17 mouse cellular contexts compared by ENCODE assay signal in the genomic region with DNA sequence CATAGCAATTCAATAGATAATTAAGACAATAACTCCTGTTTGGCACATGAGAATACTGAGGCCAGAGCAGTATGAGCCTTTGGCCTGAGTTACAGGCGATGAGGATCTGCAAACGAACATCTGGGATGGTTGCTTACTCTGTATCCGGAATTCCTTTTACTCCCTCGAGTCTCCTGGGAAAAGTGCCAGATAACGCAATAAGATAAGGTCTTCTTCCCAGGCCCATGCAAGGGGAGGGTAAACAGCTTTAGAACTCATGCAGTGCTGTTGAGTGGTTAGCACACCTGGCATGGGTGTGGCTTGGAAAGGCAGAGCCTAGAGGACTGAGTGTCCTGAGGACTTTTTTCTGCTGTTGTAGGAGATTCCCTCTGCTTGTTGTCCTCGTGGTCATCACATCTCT.
DNase-seq lines count a peak whose midpoint lies in the region; ATAC-seq lines count a peak whose summit lies in the region.
"Had no signal": no experiment of that assay in that cellular context is flagged by ENCODE, and none has a peak within 500 bp of the region (broad histone marks: within the 10 kb centered on the region; RNA-seq: fewer than 3 reads in every experiment).

No protein-coding gene starts in this region.

- H3K4me1 ChIP-seq in lung, embryonic 16.5 days (replicated peaks; ENCODE audit: control insufficient read depth, insufficient read depth, low read length), result no peaks in the 10 kb centered on the region
- H3K4me1 ChIP-seq: embryonic facial prominence, embryonic 13.5 days; forebrain, embryonic 15.5 days; neural tube, embryonic 15.5 days had no signal

- H3K4me3 ChIP-seq in lung, embryonic 16.5 days (ENCODE audit: low read length), result no peak overlapping the region
- H3K4me3 ChIP-seq: embryonic facial prominence, embryonic 13.5 days; forebrain, embryonic 15.5 days; neural tube, embryonic 15.5 days had no signal

- peak; percentile 47; the same call in 1 of the 2 replicates for ATAC-seq in lung, embryonic 16.5 days (ENCODE audit: low read depth)
- no peak for ATAC-seq in frontal cortex, adult (ENCODE audit: low TSS enrichment)
- ATAC-seq: activated CD4-positive, CD25-positive, alpha-beta regulatory T cell, adult 4 months; forebrain, embryonic 15.5 days had no signal

- no peaks in the 10 kb centered on the region for H3K27me3 ChIP-seq in lung, embryonic 16.5 days (ENCODE audit: control insufficient read depth, insufficient read depth, low read depth, low read length)
- H3K27me3 ChIP-seq: embryonic facial prominence, embryonic 13.5 days; forebrain, embryonic 15.5 days; neural tube, embryonic 15.5 days had no signal

- 22% methylated on average over 6 of the region's 6 CpGs for WGBS in lung, embryonic 16.5 days

- H3K27ac ChIP-seq in lung, embryonic 16.5 days (ENCODE audit: low read length), result no peak overlapping the region
- H3K27ac ChIP-seq: embryonic facial prominence, embryonic 13.5 days; forebrain, embryonic 15.5 days; neural tube, embryonic 15.5 days had no signal

- peak; percentile 95 for DNase-seq in heart, adult 11 months
- DNase-seq in heart, postnatal 4 days, result no peak
- no peak for DNase-seq in lung, postnatal 4 days
- DNase-seq in gastrocnemius, postnatal 36 days, result peak; percentile 13 to 21
- peak; percentile 0 for DNase-seq in lung, postnatal 36 days
- no peak for DNase-seq in cerebellum, adult 9-11 months
- DNase-seq: cerebellum, adult 9-10 months; kidney, postnatal 4 days; right cerebral cortex, postnatal 25 days; thymus, postnatal 25 days had no signal

- no peak overlapping the region for H3K9ac ChIP-seq in lung, embryonic 16.5 days (ENCODE audit: low read length)
- H3K9ac ChIP-seq: embryonic facial prominence, embryonic 13.5 days; forebrain, embryonic 15.5 days; neural tube, embryonic 15.5 days had no signal

- H3K4me2 ChIP-seq in lung, embryonic 16.5 days (ENCODE audit: low read depth, low read length), result no peak overlapping the region
- H3K4me2 ChIP-seq: embryonic facial prominence, embryonic 13.5 days; forebrain, embryonic 15.5 days; neural tube, embryonic 15.5 days had no signal

- intact Hi-C loops in gastrocnemius, postnatal 36 days (cut with DNase I), result no loop called here

- H3K9me3 ChIP-seq in lung, embryonic 16.5 days (ENCODE audit: control insufficient read depth, low read length), result no peaks in the 10 kb centered on the region
- H3K9me3 ChIP-seq: embryonic facial prominence, embryonic 13.5 days; forebrain, embryonic 15.5 days; G1E; neural tube, embryonic 15.5 days had no signal

- no peaks in the 10 kb centered on the region for H3K36me3 ChIP-seq in lung, embryonic 16.5 days (ENCODE audit: control insufficient read depth, insufficient read depth, low read length)
- H3K36me3 ChIP-seq: embryonic facial prominence, embryonic 13.5 days; forebrain, embryonic 15.5 days; G1E; neural tube, embryonic 15.5 days had no signal

Comparison
In these comparisons a context has a peak if more than half of its experiments do, and no peak if none do; other contexts are left out.
1. DNase-seq: peak in heart, adult 11 months (single experiment), gastrocnemius, postnatal 36 days (2 of 2) and lung, postnatal 36 days (single experiment); none in heart, postnatal 4 days (single experiment), lung, postnatal 4 days (0 of 2) and cerebellum, adult 9-11 months (single experiment).